Mouse (Mus musculus): ENCODE measurements at regions not wholly inside any gene's neighbourhood (a gene's known extent, or its start where the extent isn't known, plus 50 kb on each side); places are given as distances from the start of the nearest gene placed in this dataset.

GRCm38 (mm10) chr10:124320191-124321110 lies 1056.7 kb downstream of the Fam19a2 start:
- DNase-seq (ENCODE audit: low spot score): peak; percentile 4

GRCm38 (mm10) chr10:124332491-124332890 lies 1056.8 kb downstream of the Slc16a7 start:
- no peak for DNase-seq (ENCODE audit: low spot score)

- DNase-seq (ENCODE audit: low spot score): no peak
Measured at GRCm38 (mm10) chr10:124338923-124339322, 1050.3 kb downstream of the Slc16a7 start.

GRCm38 (mm10) chr10:124349300-124349699 lies 1040.0 kb downstream of the Slc16a7 start:
- peak; percentile 14 for DNase-seq (ENCODE audit: low spot score)

- no peak for DNase-seq (ENCODE audit: low spot score)
Measured at GRCm38 (mm10) chr10:124362795-124363194, 1026.5 kb downstream of the Slc16a7 start.

- no peak for DNase-seq (ENCODE audit: low spot score)
Measured at GRCm38 (mm10) chr10:124370994-124371393, 1018.3 kb downstream of the Slc16a7 start.

- DNase-seq (ENCODE audit: low spot score): no peak
Measured at GRCm38 (mm10) chr10:124402647-124403046, 986.6 kb downstream of the Slc16a7 start.

GRCm38 (mm10) chr10:124409633-124410032 lies 979.6 kb downstream of the Slc16a7 start:
- DNase-seq (ENCODE audit: low spot score): no peak

- DNase-seq (ENCODE audit: low spot score): no peak
Measured at GRCm38 (mm10) chr10:124416531-124416930, 972.7 kb downstream of the Slc16a7 start.

- peak; percentile 19 for DNase-seq (ENCODE audit: low spot score)
Measured at GRCm38 (mm10) chr10:124423418-124423817, 965.8 kb downstream of the Slc16a7 start.

All from embryo, embryonic 10.5 days (tissue).